Mouse (Mus musculus): Measurements from ENCODE around the gene Gm20388. TPM values are rescaled to one million over a fixed set of nuclear protein-coding genes. Genes with fewer than 3 reads are reported as not detected.

Gene Gm20388
- total RNA-seq, 1 experiment from 2014 or later = 3.6 TPM

GRCm38 (mm10) chr8:120724816-120725575 lies 814.4 kb downstream of the Gm20388 start:
- no peak for DNase-seq

GRCm38 (mm10) chr8:120725576-120725950 lies 814.9 kb downstream of the Gm20388 start:
- no peak for DNase-seq

- DNase-seq = no peak
Measured at GRCm38 (mm10) chr8:120726051-120726450, 815.4 kb downstream of the Gm20388 start.

GRCm38 (mm10) chr8:120728488-120729160 lies 818.0 kb downstream of the Gm20388 start:
- DNase-seq = no peak

- DNase-seq = no peak
Measured at GRCm38 (mm10) chr8:120731582-120731981, 820.9 kb downstream of the Gm20388 start.

- no peak for DNase-seq
Measured at GRCm38 (mm10) chr8:120732068-120732467, 821.4 kb downstream of the Gm20388 start.

GRCm38 (mm10) chr8:120735770-120736481 lies 825.3 kb downstream of the Gm20388 start, which contains the start of gene Irf8:
Gene Irf8, plus strand, starts transcription at chr8:120736358.
- peak; percentile 91 for DNase-seq

- DNase-seq = no peak
Measured at GRCm38 (mm10) chr8:120736486-120736885, 825.8 kb downstream of the Gm20388 start.

- DNase-seq = no peak
Measured at GRCm38 (mm10) chr8:120737166-120737565, 826.5 kb downstream of the Gm20388 start.

GRCm38 (mm10) chr8:120738771-120739170 lies 828.1 kb downstream of the Gm20388 start:
- no peak for DNase-seq

- peak; percentile 51 for DNase-seq
Measured at GRCm38 (mm10) chr8:120739526-120739925, 828.9 kb downstream of the Gm20388 start.

- DNase-seq = no peak
Measured at GRCm38 (mm10) chr8:120740579-120740978, 829.9 kb downstream of the Gm20388 start.

GRCm38 (mm10) chr8:120741001-120741400 lies 830.4 kb downstream of the Gm20388 start:
- no peak for DNase-seq

GRCm38 (mm10) chr8:120741815-120742530 lies 831.3 kb downstream of the Gm20388 start:
- no peak for DNase-seq

- DNase-seq = no peak
Measured at GRCm38 (mm10) chr8:120743149-120743897, 832.7 kb downstream of the Gm20388 start.

- no peak for DNase-seq
Measured at GRCm38 (mm10) chr8:120743898-120744290, 833.3 kb downstream of the Gm20388 start.

- DNase-seq = no peak
Measured at GRCm38 (mm10) chr8:120744448-120744847, 833.8 kb downstream of the Gm20388 start.

- DNase-seq = no peak
Measured at GRCm38 (mm10) chr8:120745226-120745625, 834.6 kb downstream of the Gm20388 start.

GRCm38 (mm10) chr8:120746007-120746701 lies 835.5 kb downstream of the Gm20388 start:
- DNase-seq = no peak

- DNase-seq = no peak
Measured at GRCm38 (mm10) chr8:120747286-120747685, 836.6 kb downstream of the Gm20388 start.

- peak; percentile 54 for DNase-seq
Measured at GRCm38 (mm10) chr8:120750616-120751015, 840.0 kb downstream of the Gm20388 start.
